Mouse (Mus musculus) CH12.LX (cell line): ENCODE results near the gene Aip. TPM values are rescaled to one million over a fixed set of nuclear protein-coding genes. Genes with fewer than 3 reads are reported as not detected.

Source experiments
- DNase-seq: peaks from one replicate; pipeline ENCODE4 v3.0.0-alpha.2; 2013; ENCODE audit errors: extremely low read depth
- H3K27ac ChIP-seq: 2 replicates; pipeline ENCODE4 v1.5.1; 2012; ENCODE audit warnings: low read depth, mild to moderate bottlenecking, control low read depth, moderate library complexity; ENCODE audit not compliant: insufficient read depth
- H3K27me3 ChIP-seq: replicated peaks from 2 replicates; pipeline ENCODE3; 2012; ENCODE audit warnings: inconsistent platforms
- H3K36me3 ChIP-seq, 2 experiments: replicated peaks in 1 of 2; 2 replicates each; pipeline versions ENCODE3 to v1.6.1; 2012; ENCODE audit warnings: inconsistent platforms in 1 of 2, low read length in 1 of 2, mild to moderate bottlenecking in 1 of 2, mixed read lengths in 1 of 2, moderate library complexity in 1 of 2; ENCODE audit not compliant: control insufficient read depth in 1 of 2, insufficient read depth in 1 of 2
- H3K4me1 ChIP-seq, 2 experiments: 2 replicates each; pipeline ENCODE4 v1.6.1; 2012; ENCODE audit warnings: inconsistent platforms in 1 of 2, moderate library complexity in 1 of 2; ENCODE audit not compliant: insufficient read depth in 2 of 2, control insufficient read depth in 1 of 2
- H3K4me2 ChIP-seq: 2 replicates; pipeline ENCODE4 v1.6.1; 2012; ENCODE audit warnings: low read depth, mild to moderate bottlenecking, control low read depth; ENCODE audit not compliant: poor library complexity, insufficient read depth, severe bottlenecking
- H3K4me3 ChIP-seq, 3 experiments: fragments of 150-350 bp in 1 of 3; sonication (generic) in 1 of 3; replicated peaks in 1 of 3; 2 replicates each; pipeline versions ENCODE3 to v1.5.1; 2011 to 2012; ENCODE audit warnings: low read depth in 2 of 3, low read length in 2 of 3, mild to moderate bottlenecking in 2 of 3, moderate library complexity in 2 of 3, control low read depth in 1 of 3, improper control_type of control experiment in 1 of 3, inconsistent platforms in 1 of 3, mixed read lengths in 1 of 3; ENCODE audit not compliant: poor library complexity in 1 of 3
- H3K79me2 ChIP-seq: replicated peaks from 2 replicates; pipeline ENCODE4 v1.6.1; 2012; ENCODE audit warnings: mild to moderate bottlenecking, moderate library complexity; ENCODE audit not compliant: control insufficient read depth, poor library complexity, insufficient read depth, severe bottlenecking; ENCODE audit errors: extremely low read depth
- H3K9ac ChIP-seq: 2 replicates; pipeline ENCODE4 v1.6.1; 2012; ENCODE audit warnings: low read depth, mild to moderate bottlenecking, control low read depth, moderate library complexity; ENCODE audit not compliant: insufficient read depth
- H3K9me3 ChIP-seq: replicated peaks from 2 replicates; pipeline ENCODE3; 2012; ENCODE audit warnings: low read length, inconsistent platforms, mixed read lengths
- CHD1 ChIP-seq: IDR thresholded peaks from 2 replicates; pipeline ENCODE4 v1.6.1; 2012; ENCODE audit warnings: low read depth, low read length, improper control_type of control experiment, inconsistent platforms
- E2F4 ChIP-seq: IDR thresholded peaks from 2 replicates; pipeline ENCODE4 v1.6.1; 2011; ENCODE audit warnings: low read depth, low read length, improper control_type of control experiment; ENCODE audit not compliant: insufficient replicate concordance
- EP300 ChIP-seq: IDR thresholded peaks from 2 replicates; pipeline ENCODE4 v1.6.1; 2011; ENCODE audit warnings: low read length, improper control_type of control experiment
- GABPA ChIP-seq: IDR thresholded peaks from 2 replicates; pipeline ENCODE4 v1.6.1; 2012; ENCODE audit warnings: low read depth, low read length, improper control_type of control experiment, inconsistent platforms; ENCODE audit not compliant: insufficient replicate concordance
- IRF4 ChIP-seq: IDR thresholded peaks from 2 replicates; pipeline ENCODE4 v1.6.1; 2014; ENCODE audit warnings: low read depth, mild to moderate bottlenecking, inconsistent platforms, low read length, improper control_type of control experiment
- KAT2A ChIP-seq: IDR thresholded peaks from 2 replicates; pipeline ENCODE4 v1.6.1; 2012; ENCODE audit warnings: low read length, improper control_type of control experiment, inconsistent platforms; ENCODE audit not compliant: insufficient replicate concordance
- MAZ ChIP-seq: IDR thresholded peaks from 2 replicates; pipeline ENCODE4 v1.6.1; 2012; ENCODE audit warnings: low read depth, mild to moderate bottlenecking, inconsistent platforms, low read length, improper control_type of control experiment, moderate library complexity
- MXI1 ChIP-seq: IDR thresholded peaks from 2 replicates; pipeline ENCODE4 v1.6.1; 2011; ENCODE audit warnings: mild to moderate bottlenecking, low read depth, low read length, improper control_type of control experiment
- MYC ChIP-seq: IDR thresholded peaks from 2 replicates; pipeline ENCODE4 v1.6.1; 2011; ENCODE audit warnings: low read depth, mild to moderate bottlenecking, improper control_type of control experiment, low read length
- NELFE ChIP-seq: IDR thresholded peaks from 2 replicates; pipeline ENCODE4 v1.6.1; 2011; ENCODE audit warnings: low read depth, low read length, improper control_type of control experiment
- NRF1 ChIP-seq: IDR thresholded peaks from 2 replicates; pipeline ENCODE4 v1.6.1; 2014; ENCODE audit warnings: low read depth, mild to moderate bottlenecking, inconsistent platforms, low read length, improper control_type of control experiment, moderate library complexity
- PAX5 ChIP-seq: IDR thresholded peaks from 2 replicates; pipeline ENCODE4 v1.6.1; 2012; ENCODE audit warnings: low read length, inconsistent platforms, mixed read lengths
- POLR2A ChIP-seq: IDR thresholded peaks from 2 replicates; pipeline ENCODE4 v1.6.1; 2011; ENCODE audit warnings: low read depth, mild to moderate bottlenecking, improper control_type of control experiment, low read length
- TBP ChIP-seq: conservative IDR thresholded peaks from 2 replicates; pipeline ENCODE4 v1.6.1; 2011; ENCODE audit warnings: low read depth, low read length, improper control_type of control experiment
- TCF12 ChIP-seq: IDR thresholded peaks from 2 replicates; pipeline ENCODE4 v1.6.1; 2014; ENCODE audit warnings: low read depth, mild to moderate bottlenecking, inconsistent platforms, low read length, improper control_type of control experiment
- UBTF ChIP-seq: IDR thresholded peaks from 2 replicates; pipeline ENCODE4 v1.6.1; 2012; ENCODE audit warnings: low read depth, mild to moderate bottlenecking, inconsistent platforms, low read length, improper control_type of control experiment, moderate library complexity
- USF1 ChIP-seq: IDR thresholded peaks from 2 replicates; pipeline ENCODE4 v1.6.1; 2014; ENCODE audit warnings: low read depth, mild to moderate bottlenecking, inconsistent platforms, low read length, improper control_type of control experiment
- USF2 ChIP-seq: conservative IDR thresholded peaks from 2 replicates; pipeline ENCODE4 v1.6.1; 2011; ENCODE audit warnings: low read depth, low read length, improper control_type of control experiment
- ZC3H11A ChIP-seq: IDR thresholded peaks from 2 replicates; pipeline ENCODE4 v1.6.1; 2012; ENCODE audit warnings: low read depth, mild to moderate bottlenecking, inconsistent platforms, low read length, improper control_type of control experiment
- ZKSCAN1 ChIP-seq: IDR thresholded peaks from 2 replicates; pipeline ENCODE4 v1.6.1; 2012; ENCODE audit warnings: low read depth, inconsistent platforms, low read length, improper control_type of control experiment, borderline replicate concordance
- ZNF384 ChIP-seq: IDR thresholded peaks from 2 replicates; pipeline ENCODE4 v1.6.1; 2012; ENCODE audit warnings: low read depth, low read length, improper control_type of control experiment, inconsistent platforms
- dilution Hi-C: fragments of 300-500 bp; cut with MboI; formaldehyde crosslinking; loops from 2 replicates; pipeline ENCODE4 v1.14.3; 2020; ENCODE audit warnings: low sequenced_read_pairs; ENCODE audit not compliant: extremely low pct_unique_long_range_greater_than_20kb, extremely low pct_ligation_motif_present
- in situ Hi-C: fragments of 300-500 bp; cut with MboI; formaldehyde crosslinking; loops from 3 replicates; pipeline ENCODE4 v1.14.3; 2019; ENCODE audit warnings: low sequenced_read_pairs, low pct_ligation_motif_present, low pct_unique_long_range_greater_than_20kb, mixed read lengths
- polyA plus RNA-seq: library from polyadenylated mRNA; unstranded; fragments of >175 nt; gene quantifications from 2 replicates; pipeline ENCODE4 v1.2.1, GENCODE M21; 2012; ENCODE audit warnings: low read depth; ENCODE audit not compliant: insufficient read length
- total RNA-seq, 2 experiments: library from RNA; depleted of rRNA; stranded (reverse); fragments of 300-350 nt in 1 of 2; fragments of >200 nt in 1 of 2; gene quantifications; 2 replicates each; pipeline ENCODE4 v1.2.3; 2012 to 2014

The Aip gene
- total and polyA plus RNA-seq, 3 experiments, result 11.7 to 64.8 (median 39.7) TPM

- TF ChIP-seq NELFE, result no peak
- no peak for TF ChIP-seq EP300
- TF ChIP-seq ZNF384, result no peak
These were observed 16.9 kb upstream of the Aip start (continued) for GRCm38 (mm10) chr19:4142416-4143173.

- H3K4me3 ChIP-seq, result no peak overlapping the region
- H3K9me3 ChIP-seq, result no peaks in the 10 kb centered on the region
- H3K27ac ChIP-seq, result no peak overlapping the region
- DNase-seq, result no peak
- H3K36me3 ChIP-seq, result peaks cover 0 to 49% of the 10 kb centered on the region in 2 experiments
- H3K27me3 ChIP-seq, result no peaks in the 10 kb centered on the region
- no peak overlapping the region for H3K4me2 ChIP-seq
- H3K79me2 ChIP-seq, result no peaks in the 10 kb centered on the region
- no peak overlapping the region for H3K9ac ChIP-seq
- H3K4me1 ChIP-seq, result peaks cover 49 to 91% of the 10 kb centered on the region in 2 experiments
- dilution Hi-C loops, result no loop called here
- TF ChIP-seq NRF1 (no peak), MAZ (no peak), MXI1 (no peak), USF1 (no peak), POLR2A (no peak), ZC3H11A (no peak), ZKSCAN1 (no peak), EP300 (no peak), MYC (no peak), USF2 (no peak), UBTF (no peak), PAX5 (no peak), TBP (no peak), TCF12 (no peak), GABPA (no peak), CHD1 (no peak), KAT2A (no peak), IRF4 (no peak), E2F4 (no peak)
- in situ Hi-C loops, result no loop called here
These were observed 14.5 kb upstream of the Aip start for GRCm38 (mm10) chr19:4140147-4140546.
